ENCODE assay signal across 22 mouse cellular contexts in genomic region chr10:17676464-17676863, GRCm38 (mm10). TPM values are rescaled to one million over a fixed set of nuclear protein-coding genes. Genes with fewer than 3 reads are reported as not detected.
DNase-seq lines count a peak whose midpoint lies in the region; ATAC-seq and TF ChIP-seq lines count a peak whose summit lies in the region.
"Had no signal": no experiment of that assay in that cellular context is flagged by ENCODE, and none has a peak within 500 bp of the region (broad histone marks: within the 10 kb centered on the region; RNA-seq: fewer than 3 reads in every experiment).

No protein-coding gene starts in this region.

- TF ChIP-seq POLR2A in spleen, adult 2 months (IDR thresholded peaks at IDR 0.05; ENCODE audit: low read depth, low read length): no peak
- TF ChIP-seq POLR2A in bone marrow, adult 2 months (IDR thresholded peaks at IDR 0.05; ENCODE audit: borderline replicate concordance, control insufficient read depth, low read depth, low read length): no peak

- DNase-seq in spleen, adult 2 months (ENCODE audit: low read depth in 1 of 2, low spot score in 2 of 2): no peak
- DNase-seq in spleen, adult 12 weeks (ENCODE audit: low spot score): no peak
- DNase-seq in thymus, postnatal 36 days: no peak
- DNase-seq in frontal cortex, postnatal 36 days (ENCODE audit: low spot score in 2 of 2): no peak
- DNase-seq: adrenal gland, adult 2 months; adrenal gland, postnatal 10 days; adrenal gland, postnatal 25 days; cerebellum, adult 11-12 months; cerebellum, adult 2 months; cerebellum, adult 9-10 months; cerebellum, postnatal 10 days; cerebellum, postnatal 36 days; embryo, embryonic 11 days had no signal

- no peak for TF ChIP-seq CTCF in spleen, adult 2 months (IDR thresholded peaks at IDR 0.05; ENCODE audit: extremely low read depth, insufficient read depth, insufficient read length, insufficient replicate concordance)
- TF ChIP-seq CTCF in bone marrow, adult 2 months (IDR thresholded peaks at IDR 0.05; ENCODE audit: control insufficient read depth, insufficient read depth, low read length): no peak

- H3K27ac ChIP-seq in spleen, adult 2 months (ENCODE audit: insufficient read depth, low read length): 0 out of 2 replicates have a peak overlapping the region, but pooled peaks have one; percentile 1
- peak overlapping the region; percentile 4; the same call in 1 of the 2 replicates for H3K27ac ChIP-seq in bone marrow, adult 2 months (ENCODE audit: control insufficient read depth, insufficient read depth, low read depth, low read length, poor library complexity)
- H3K27ac ChIP-seq: embryonic facial prominence, embryonic 13.5 days; embryonic facial prominence, embryonic 15.5 days; forebrain, embryonic 10.5 days; forebrain, embryonic 12.5 days had no signal

- H3K27me3 ChIP-seq in spleen, adult 2 months (ENCODE audit: control insufficient read depth, insufficient read depth, low read length): no peaks in the 10 kb centered on the region
- H3K27me3 ChIP-seq: embryonic facial prominence, embryonic 13.5 days; embryonic facial prominence, embryonic 15.5 days; forebrain, embryonic 12.5 days had no signal

- H3K4me1 ChIP-seq in spleen, adult 2 months (ENCODE audit: control insufficient read depth, insufficient read depth, insufficient read length): no peaks in the 10 kb centered on the region
- H3K4me1 ChIP-seq in bone marrow, adult 2 months (ENCODE audit: control insufficient read depth, insufficient read depth, low read length): no peaks in the 10 kb centered on the region
- H3K4me1 ChIP-seq: embryonic facial prominence, embryonic 13.5 days; embryonic facial prominence, embryonic 15.5 days; forebrain, embryonic 10.5 days; forebrain, embryonic 12.5 days had no signal

- peak; percentile 62 for ATAC-seq in megakaryocyte, adult 5-6 weeks (ENCODE audit: poor library complexity, severe bottlenecking)
- ATAC-seq: forebrain, embryonic 14.5 days; forebrain, embryonic 16.5 days had no signal

- no peaks in the 10 kb centered on the region for H3K36me3 ChIP-seq in spleen, adult 2 months (ENCODE audit: control insufficient read depth, insufficient read depth, low read length)
- H3K36me3 ChIP-seq: embryonic facial prominence, embryonic 13.5 days; embryonic facial prominence, embryonic 15.5 days; forebrain, embryonic 10.5 days; forebrain, embryonic 12.5 days had no signal

- no peak overlapping the region for H3K4me3 ChIP-seq in spleen, adult 2 months (ENCODE audit: extremely low read depth, insufficient read depth, insufficient read length)
- no peak overlapping the region for H3K4me3 ChIP-seq in bone marrow, adult 2 months (replicated peaks; ENCODE audit: control insufficient read depth, low read depth, low read length)
- H3K4me3 ChIP-seq: embryonic facial prominence, embryonic 13.5 days; embryonic facial prominence, embryonic 15.5 days; erythroblast, embryonic 14.5 days; forebrain, embryonic 10.5 days; forebrain, embryonic 12.5 days had no signal

- 79% methylated on average over 3 of the region's 3 CpGs for WGBS in spleen, adult 2 months
- WGBS in bone marrow, adult 2 months: 73% methylated on average over 3 of the region's 3 CpGs

RNA-seq across cellular contexts. Expression of gene Cited2, which starts 46.6 kb away (rescaled TPM):
- polyA plus RNA-seq in spleen, adult 2 months (2012; rRNA removed): 34.8 and 52.5 TPM in 2 replicates
- 18.5 and 49.1 TPM in 2 replicates for polyA plus RNA-seq in bone marrow, adult 2 months (2011; ENCODE audit: insufficient read depth, insufficient read length, low replicate concordance, missing spikeins)
- total RNA-seq in megakaryocyte, adult 5-6 weeks (2015): 133 and 151 TPM in 2 replicates
- total RNA-seq in megakaryocyte, adult 5-6 weeks (2017): 55.1 and 85.7 TPM in 2 replicates
